Mouse (Mus musculus) CH12F3 (cell line): Measurements from ENCODE around the gene Nfyc.

Experiments
- in situ Hi-C: fragments of 300-500 bp; cut with MboI; formaldehyde crosslinking; loops from 2 replicates; pipeline ENCODE4 v1.14.3; 2020; ENCODE audit warnings: low sequenced_read_pairs

Nfyc gene

GRCm38 (mm10) chr4:120717591-120717990 is 113.8 kb downstream of the Nfyc start:
- in situ Hi-C loops: no loop called here

GRCm38 (mm10) chr4:120716765-120717164 is 114.6 kb downstream of the Nfyc start:
- in situ Hi-C loops: no loop called here

- in situ Hi-C loops: no loop called here
Measured at GRCm38 (mm10) chr4:120716141-120716571, 115.2 kb downstream of the Nfyc start.

- in situ Hi-C loops: no loop called here
Measured at GRCm38 (mm10) chr4:120713856-120714497, 117.4 kb downstream of the Nfyc start.

- in situ Hi-C loops: no loop called here
Measured at GRCm38 (mm10) chr4:120713021-120713420, 118.4 kb downstream of the Nfyc start.

GRCm38 (mm10) chr4:120712236-120712635 is 119.1 kb downstream of the Nfyc start:
- in situ Hi-C loops: no loop called here
